Mouse (Mus musculus): ENCODE results near the gene Rasl10a. TPM values are rescaled to one million over a fixed set of nuclear protein-coding genes. Genes with fewer than 3 reads are reported as not detected.
A peak's percentile ranks its signal among the peaks of the same experiment; 100 is the strongest.

The Rasl10a gene
- total RNA-seq (2014; fragmentation: Nextera tagmentation) = not detected in 2 replicates
- total RNA-seq (2017) = 0.55 TPM in 1 of 2 replicates, not detected in the other
- 0.37 and 0.47 TPM in 2 replicates for polyA plus RNA-seq (2012)

DNA sequence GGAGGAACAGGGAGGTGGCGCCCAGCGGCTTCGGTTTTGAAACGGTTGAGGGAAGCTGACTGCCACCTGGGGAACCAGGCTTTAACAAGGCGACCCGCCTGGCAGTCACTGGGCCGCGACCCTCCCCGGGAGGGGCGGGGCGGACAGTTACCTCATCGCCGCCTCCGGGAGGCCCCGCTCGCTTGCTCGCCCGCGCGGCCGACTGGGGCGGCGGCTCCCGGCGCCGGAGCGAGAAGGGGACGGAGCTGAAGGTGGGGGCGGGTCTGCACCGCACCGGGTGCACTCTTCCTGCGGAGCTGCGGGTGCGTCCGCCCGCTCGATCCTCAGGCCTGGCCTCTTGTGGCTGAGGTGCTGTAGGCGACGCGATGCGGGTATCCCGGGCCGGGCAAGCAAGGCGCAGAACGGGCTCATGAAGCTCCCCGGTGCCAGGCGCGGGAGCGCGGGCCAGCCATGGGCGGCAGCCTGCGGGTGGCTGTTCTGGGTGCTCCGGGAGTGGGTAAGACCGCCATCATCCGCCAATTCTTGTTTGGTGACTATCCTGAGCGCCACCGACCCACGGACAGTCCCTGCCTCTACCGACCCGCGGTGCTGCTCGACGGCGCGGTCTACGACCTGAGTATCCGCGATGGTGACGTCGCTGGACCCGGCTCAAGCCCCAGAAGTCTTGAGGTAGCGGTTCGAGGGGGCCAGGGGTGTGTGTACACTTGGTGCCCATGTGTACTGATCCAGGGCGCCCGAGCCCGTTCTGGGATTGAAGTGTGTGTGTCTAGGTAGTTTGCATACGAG lies at the start of gene Rasl10a:
Rasl10a (plus strand) TSS at position 273 of the 786 bp plus-strand sequence.
- Histone ChIP-seq H3K9me3 (replicated peaks) (peaks cover 25% of the 10 kb centered on the region), H3K27me3 (ENCODE audit: insufficient read depth, low read length) (peaks cover 45% of the 10 kb centered on the region), H3K4me3 (ENCODE audit: low read depth, low read length) (peak within 1 kb of the TSS; percentile 69), H3K4me1 (ENCODE audit: insufficient read depth, low read depth, low read length) (peaks cover 61% of the 10 kb centered on the region), H3K36me3 (replicated peaks) (peaks cover 41% of the 10 kb centered on the region)
- ATAC-seq (ENCODE audit: extremely low read depth, insufficient number of reproducible peaks, low FRiP score, poor library complexity, severe bottlenecking) (no peak), DNase-seq (ENCODE audit: low spot score) (no peak)
- TF ChIP-seq POLR2AphosphoS5 (IDR thresholded peaks at IDR 0.05; ENCODE audit: insufficient replicate concordance, low read depth, low read length) = no peak
- TF ChIP-seq GATA1 (IDR thresholded peaks at IDR 0.05; ENCODE audit: borderline replicate concordance, low read length) = no peak
- TF ChIP-seq GATA2 (IDR thresholded peaks at IDR 0.05; ENCODE audit: borderline replicate concordance, low read depth, low read length) = no peak
- no peak for TF ChIP-seq TAL1 (conservative IDR thresholded peaks at IDR 0.05; ENCODE audit: low read depth, low read length)
- no peak for TF ChIP-seq CTCF (IDR thresholded peaks at IDR 0.05; ENCODE audit: low read depth, low read length)

DNA sequence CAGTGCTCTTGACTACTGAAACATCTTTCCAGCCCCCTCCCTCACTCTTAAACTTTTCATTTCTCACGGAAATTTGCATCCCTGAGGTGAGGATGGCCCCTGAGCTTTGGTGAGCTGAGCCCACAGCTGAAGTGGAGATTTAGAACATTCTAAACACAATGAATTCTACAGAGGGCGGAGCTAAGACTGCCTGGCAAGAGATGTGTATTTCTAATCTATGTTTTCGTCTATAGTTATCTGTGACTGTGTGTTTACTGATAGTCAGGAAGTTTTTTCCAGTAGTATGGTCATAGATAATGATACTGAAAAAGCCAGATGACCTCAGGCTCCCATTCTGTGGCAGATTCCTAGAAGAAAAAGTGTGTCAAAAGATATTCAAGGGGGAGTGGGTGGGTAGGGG lies 49.1 kb upstream of the Rasl10a start:
- peaks cover 79% of the 10 kb centered on the region for H3K4me1 ChIP-seq (ENCODE audit: insufficient read depth, low read depth, low read length)
- no peaks in the 10 kb centered on the region for H3K9me3 ChIP-seq (replicated peaks)
- no peaks in the 10 kb centered on the region for H3K27me3 ChIP-seq (ENCODE audit: insufficient read depth, low read length)
- DNase-seq (ENCODE audit: low spot score) = no peak
- no peak overlapping the region; the same call in 1 of the 2 replicates for H3K4me3 ChIP-seq (ENCODE audit: low read depth, low read length)
- H3K36me3 ChIP-seq (replicated peaks) = peaks cover 66% of the 10 kb centered on the region
- ATAC-seq (ENCODE audit: extremely low read depth, insufficient number of reproducible peaks, low FRiP score, poor library complexity, severe bottlenecking) = peak; percentile 66
- TF ChIP-seq POLR2AphosphoS5 (IDR thresholded peaks at IDR 0.05; ENCODE audit: insufficient replicate concordance, low read depth, low read length) = no peak

DNA sequence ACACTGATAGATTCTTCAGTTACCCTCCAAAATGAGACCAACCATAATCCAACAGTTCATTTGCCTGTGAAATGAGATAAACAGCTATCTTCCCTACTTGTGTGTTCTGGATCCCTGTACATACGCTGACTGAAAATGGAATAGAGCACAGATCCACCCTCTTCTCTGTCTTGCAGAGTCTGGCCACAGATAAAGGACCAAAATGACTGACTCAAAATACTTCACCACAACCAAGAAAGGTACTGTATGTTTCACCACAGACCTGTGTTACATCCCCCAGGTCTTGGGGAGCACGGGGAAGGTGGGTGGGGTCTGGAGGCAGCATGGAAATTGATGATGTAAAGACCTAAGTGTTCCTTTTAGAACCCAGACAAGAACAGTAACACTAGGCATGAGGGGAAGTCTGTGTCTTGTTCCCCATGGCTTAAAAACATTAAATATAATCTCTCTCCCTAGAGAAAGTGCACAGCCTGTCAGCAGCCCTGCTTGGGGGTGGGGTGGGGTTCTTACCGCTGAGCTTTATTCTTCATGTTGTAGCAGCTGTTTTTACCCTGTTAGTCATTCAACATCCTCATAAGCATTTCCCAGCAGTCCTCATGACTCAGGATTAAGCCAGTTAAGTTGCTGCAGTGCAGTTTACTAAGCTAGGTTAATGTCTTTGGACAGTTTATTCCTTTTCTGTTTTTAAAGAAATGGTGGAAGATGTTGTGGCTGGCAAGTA lies 48.4 kb upstream of the Rasl10a start:
- peak; percentile 66 for ATAC-seq (ENCODE audit: extremely low read depth, insufficient number of reproducible peaks, low FRiP score, poor library complexity, severe bottlenecking)
- Histone ChIP-seq H3K36me3 (replicated peaks) (peaks cover 70% of the 10 kb centered on the region), H3K27me3 (ENCODE audit: insufficient read depth, low read length) (no peaks in the 10 kb centered on the region), H3K4me1 (ENCODE audit: insufficient read depth, low read depth, low read length) (peaks cover 79% of the 10 kb centered on the region), H3K9me3 (replicated peaks) (no peaks in the 10 kb centered on the region), H3K4me3 (ENCODE audit: low read depth, low read length) (no peak overlapping the region; the same call in 1 of the 2 replicates)
- TF ChIP-seq POLR2AphosphoS5 (IDR thresholded peaks at IDR 0.05; ENCODE audit: insufficient replicate concordance, low read depth, low read length) = no peak
- TF ChIP-seq GATA1 (IDR thresholded peaks at IDR 0.05; ENCODE audit: borderline replicate concordance, low read length) = no peak
- no peak for TF ChIP-seq GATA2 (IDR thresholded peaks at IDR 0.05; ENCODE audit: borderline replicate concordance, low read depth, low read length)
- TF ChIP-seq CTCF (IDR thresholded peaks at IDR 0.05; ENCODE audit: low read depth, low read length) = no peak
- peak; percentile 83 for TF ChIP-seq TAL1 (conservative IDR thresholded peaks at IDR 0.05; ENCODE audit: low read depth, low read length)
- peak; percentile 48 for DNase-seq (ENCODE audit: low spot score)

DNA sequence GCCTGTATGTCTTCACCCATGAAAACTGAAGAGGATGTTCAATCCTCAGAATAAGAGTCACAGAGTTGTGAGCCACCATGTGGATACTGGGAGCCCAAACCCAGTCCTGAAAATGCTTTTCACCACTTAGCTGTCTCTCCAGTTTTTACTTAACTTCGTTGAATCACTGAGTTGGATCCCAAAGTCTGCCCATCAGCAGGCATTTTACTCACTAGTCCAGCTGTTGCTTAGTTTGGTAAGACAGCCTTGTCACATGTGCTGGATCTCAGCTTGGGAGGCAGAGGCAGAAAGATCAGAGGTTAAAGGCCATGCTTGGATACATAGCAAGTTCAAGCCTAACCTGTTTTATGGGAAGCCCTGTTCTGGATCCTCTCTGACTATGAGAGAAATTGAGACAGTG lies 47.7 kb upstream of the Rasl10a start:
- Histone ChIP-seq H3K27me3 (ENCODE audit: insufficient read depth, low read length) (no peaks in the 10 kb centered on the region), H3K36me3 (replicated peaks) (peaks cover 70% of the 10 kb centered on the region), H3K4me3 (ENCODE audit: low read depth, low read length) (no peak overlapping the region; the same call in 1 of the 2 replicates), H3K4me1 (ENCODE audit: insufficient read depth, low read depth, low read length) (peaks cover 73% of the 10 kb centered on the region), H3K9me3 (replicated peaks) (no peaks in the 10 kb centered on the region)
- DNase-seq (ENCODE audit: low spot score) (no peak), ATAC-seq (ENCODE audit: extremely low read depth, insufficient number of reproducible peaks, low FRiP score, poor library complexity, severe bottlenecking) (no peak)
- no peak for TF ChIP-seq TAL1 (conservative IDR thresholded peaks at IDR 0.05; ENCODE audit: low read depth, low read length)
- TF ChIP-seq GATA2 (IDR thresholded peaks at IDR 0.05; ENCODE audit: borderline replicate concordance, low read depth, low read length) = no peak
- TF ChIP-seq POLR2AphosphoS5 (IDR thresholded peaks at IDR 0.05; ENCODE audit: insufficient replicate concordance, low read depth, low read length) = no peak
- no peak for TF ChIP-seq CTCF (IDR thresholded peaks at IDR 0.05; ENCODE audit: low read depth, low read length)
- no peak for TF ChIP-seq GATA1 (IDR thresholded peaks at IDR 0.05; ENCODE audit: borderline replicate concordance, low read length)

DNA sequence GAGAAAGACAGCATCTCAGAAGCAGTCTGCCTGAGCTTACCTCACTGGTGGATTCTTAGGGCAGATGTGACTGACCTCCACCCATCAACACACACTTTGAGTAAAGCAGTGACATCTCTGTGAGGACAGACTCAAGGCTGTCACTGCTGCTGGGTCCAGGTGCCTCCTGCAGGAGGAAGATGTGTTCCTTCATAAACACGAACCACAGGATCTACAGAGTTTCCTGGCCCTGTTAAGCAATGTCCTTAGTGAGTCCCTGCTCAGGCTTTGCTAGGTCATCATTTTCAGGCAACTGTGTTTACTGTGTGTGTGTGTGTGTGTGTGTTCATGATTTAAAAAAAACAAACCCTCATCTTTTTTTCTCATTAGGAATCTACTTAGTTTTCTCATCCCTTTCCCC lies 46.4 kb upstream of the Rasl10a start:
- TF ChIP-seq GATA2 (IDR thresholded peaks at IDR 0.05; ENCODE audit: borderline replicate concordance, low read depth, low read length) (no peak), POLR2AphosphoS5 (IDR thresholded peaks at IDR 0.05; ENCODE audit: insufficient replicate concordance, low read depth, low read length) (no peak), GATA1 (IDR thresholded peaks at IDR 0.05; ENCODE audit: borderline replicate concordance, low read length) (no peak), CTCF (IDR thresholded peaks at IDR 0.05; ENCODE audit: low read depth, low read length) (no peak), TAL1 (conservative IDR thresholded peaks at IDR 0.05; ENCODE audit: low read depth, low read length) (no peak)
- Histone ChIP-seq H3K4me1 (ENCODE audit: insufficient read depth, low read depth, low read length) (peaks cover 65% of the 10 kb centered on the region), H3K9me3 (replicated peaks) (no peaks in the 10 kb centered on the region), H3K4me3 (ENCODE audit: low read depth, low read length) (no peak overlapping the region), H3K27me3 (ENCODE audit: insufficient read depth, low read length) (no peaks in the 10 kb centered on the region), H3K36me3 (replicated peaks) (peaks cover 70% of the 10 kb centered on the region)
- no peak for ATAC-seq (ENCODE audit: extremely low read depth, insufficient number of reproducible peaks, low FRiP score, poor library complexity, severe bottlenecking)
- no peak for DNase-seq (ENCODE audit: low spot score)

DNA sequence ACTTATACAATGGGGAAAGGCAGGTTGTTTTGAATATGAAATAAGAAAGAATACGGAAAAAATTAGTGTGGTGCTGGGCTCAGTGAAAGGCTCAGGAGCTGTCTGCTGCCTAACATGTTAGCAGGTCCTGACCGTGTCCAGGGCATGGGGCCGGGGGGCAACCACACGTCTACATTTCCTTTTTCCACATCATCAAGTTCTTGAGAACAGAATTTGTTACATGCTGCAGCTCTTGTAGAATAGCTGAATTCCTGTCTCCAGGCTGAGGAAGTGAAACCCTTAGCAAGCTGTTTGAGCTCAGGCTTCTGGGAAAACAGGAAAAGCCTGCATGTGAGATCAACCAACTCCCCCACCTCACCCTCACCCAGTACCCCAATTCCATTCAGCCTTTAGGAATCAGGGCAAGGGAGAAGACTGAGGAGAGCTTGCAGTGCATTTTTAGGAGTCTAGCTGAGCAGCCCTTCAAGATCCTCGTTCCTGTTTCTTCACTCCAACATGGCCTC lies 45.7 kb upstream of the Rasl10a start:
- DNase-seq (ENCODE audit: low spot score) = no peak
- Histone ChIP-seq H3K4me3 (ENCODE audit: low read depth, low read length) (no peak overlapping the region), H3K27me3 (ENCODE audit: insufficient read depth, low read length) (no peaks in the 10 kb centered on the region), H3K36me3 (replicated peaks) (peaks cover 73% of the 10 kb centered on the region), H3K4me1 (ENCODE audit: insufficient read depth, low read depth, low read length) (peaks cover 60% of the 10 kb centered on the region), H3K9me3 (replicated peaks) (no peaks in the 10 kb centered on the region)
- TF ChIP-seq CTCF (IDR thresholded peaks at IDR 0.05; ENCODE audit: low read depth, low read length) = no peak
- ATAC-seq (ENCODE audit: extremely low read depth, insufficient number of reproducible peaks, low FRiP score, poor library complexity, severe bottlenecking) = no peak
